Mouse (Mus musculus) stomach, embryonic 16.5 days (tissue): ENCODE measurements around the gene Slc30a3. TPM values are rescaled to one million over a fixed set of nuclear protein-coding genes. Genes with fewer than 3 reads are reported as not detected.
"Not testable (repeated sequence)": the region's sequence is repeated elsewhere in the genome, so short reads cannot be mapped to it uniquely, and the experiment has no call there.

Experiments used
- ATAC-seq: fragments of 200-750 bp; cut with Nextera tagmentation; 2 replicates; pipeline ENCODE4 v1.8.0; 2017; ENCODE audit warnings: moderate number of reproducible peaks, moderate TSS enrichment; ENCODE audit not compliant: insufficient read depth, low FRiP score
- H3K27ac ChIP-seq: fragments of 300-500 bp; sonication (generic); 2 replicates; pipeline ENCODE4 v1.5.1; 2014; ENCODE audit warnings: low read length
- H3K27me3 ChIP-seq: fragments of 300-500 bp; sonication (generic); 2 replicates; pipeline ENCODE4 v1.6.1; 2014; ENCODE audit warnings: low read length, control low read depth, mixed read lengths; ENCODE audit not compliant: control insufficient read depth, insufficient read depth
- H3K36me3 ChIP-seq: fragments of 300-500 bp; sonication (generic); 2 replicates; pipeline ENCODE4 v1.6.1; 2014; ENCODE audit warnings: low read length; ENCODE audit not compliant: control insufficient read depth, insufficient read depth
- H3K4me1 ChIP-seq: fragments of 300-500 bp; sonication (generic); 2 replicates; pipeline ENCODE4 v1.6.1; 2014; ENCODE audit warnings: low read length, control low read depth, mixed read lengths; ENCODE audit not compliant: control insufficient read depth, insufficient read depth
- H3K4me2 ChIP-seq: fragments of 300-500 bp; sonication (generic); 2 replicates; pipeline ENCODE4 v1.6.1; 2014; ENCODE audit warnings: low read depth, low read length, mixed read lengths
- H3K4me3 ChIP-seq: fragments of 300-500 bp; sonication (generic); replicated peaks from 2 replicates; pipeline ENCODE4 v1.5.1; 2014; ENCODE audit warnings: mild to moderate bottlenecking, low read length
- H3K9ac ChIP-seq: fragments of 300-500 bp; sonication (generic); 2 replicates; pipeline ENCODE4 v1.6.1; 2014; ENCODE audit warnings: low read length
- H3K9me3 ChIP-seq: fragments of 300-500 bp; sonication (generic); replicated peaks from 2 replicates; pipeline ENCODE4 v1.6.1; 2016; ENCODE audit warnings: low read length, control low read depth; ENCODE audit not compliant: control insufficient read depth
- WGBS: fragments of 180-500 bp; shearing (Covaris S2); extraction: QIAGEN DNeasy Blood & Tissue Kit; methylation state at CpG from one replicate; pipeline ENCODE4 v1.1.7; 2014; 5-methylcytosine and 5-hydroxymethylcytosine counted together
- polyA plus RNA-seq: library from polyadenylated mRNA; unstranded; fragments of >200 nt; fragmentation: Nextera tagmentation; extraction: Ambion mirVana; gene quantifications from 2 replicates; pipeline ENCODE4 v1.2.1, GENCODE M21; 2015

Slc30a3 gene
- polyA plus RNA-seq, 1 experiment from 2014 or later = 0.30 TPM

- Histone ChIP-seq H3K27me3 (no peaks in the 10 kb centered on the region), H3K9ac (no peak overlapping the region), H3K9me3 (no peaks in the 10 kb centered on the region), H3K4me1 (peaks cover 7% of the 10 kb centered on the region; the same call in 1 of the 2 replicates), H3K27ac (no peak overlapping the region), H3K36me3 (no peaks in the 10 kb centered on the region), H3K4me3 (no peak overlapping the region), H3K4me2 (no peak overlapping the region)
- WGBS = 88% methylated on average over 6 of the region's 6 CpGs
- ATAC-seq = no peak
These were observed 61.6 kb downstream of the Slc30a3 start for GRCm38 (mm10) chr5:31046416-31046815.

GRCm38 (mm10) chr5:31038171-31038845, 69.7 kb downstream of the Slc30a3 start:
- no peak overlapping the region for H3K4me3 ChIP-seq
- H3K27ac ChIP-seq = no peak overlapping the region
- no peak overlapping the region for H3K9ac ChIP-seq
- no peaks in the 10 kb centered on the region for H3K36me3 ChIP-seq
- no peaks in the 10 kb centered on the region for H3K27me3 ChIP-seq
- H3K9me3 ChIP-seq = no peaks in the 10 kb centered on the region
- no peak overlapping the region for H3K4me2 ChIP-seq
- no peaks in the 10 kb centered on the region for H3K4me1 ChIP-seq
- 84% methylated on average over 7 of the region's 7 CpGs for WGBS
- no peak for ATAC-seq

GRCm38 (mm10) chr5:31036556-31036955, 71.5 kb downstream of the Slc30a3 start:
- H3K9me3 ChIP-seq, H3K27ac ChIP-seq, H3K4me2 ChIP-seq, H3K4me1 ChIP-seq, H3K9ac ChIP-seq, ATAC-seq, H3K27me3 ChIP-seq, H3K36me3 ChIP-seq, H3K4me3 ChIP-seq: not testable (repeated sequence)
- 79% methylated on average over 11 of the region's 11 CpGs for whole genome bisulfite sequencing

Other genes starting within 250 kb of the Slc30a3 start
- gene Tmem214, start 240.2 kb downstream of the Slc30a3 start, polyA plus RNA-seq = 85.7 and 93.7 TPM in 2 replicates
- 16.7 and 18.4 TPM in 2 replicates for gene Agbl5, start 219.5 kb downstream of the Slc30a3 start, polyA plus RNA-seq
- 434 and 465 TPM in 2 replicates for gene Ost4, start 200.4 kb downstream of the Slc30a3 start, polyA plus RNA-seq
- 245 and 257 TPM in 2 replicates for gene Emilin1, start 194.8 kb downstream of the Slc30a3 start, polyA plus RNA-seq
- 28.8 and 31.8 TPM in 2 replicates for gene Khk, start 186.8 kb downstream of the Slc30a3 start, polyA plus RNA-seq
- gene Cgref1, start 162.6 kb downstream of the Slc30a3 start, polyA plus RNA-seq = 12.3 and 14.3 TPM in 2 replicates
- gene Preb, start 147.9 kb downstream of the Slc30a3 start, polyA plus RNA-seq = 131 and 154 TPM in 2 replicates
- gene Tcf23, start 139.6 kb downstream of the Slc30a3 start, polyA plus RNA-seq = 0.99 and 1.1 TPM in 2 replicates
- gene Atraid, start 59.9 kb downstream of the Slc30a3 start, polyA plus RNA-seq = 163 and 167 TPM in 2 replicates
- gene Slc5a6, start 59.3 kb downstream of the Slc30a3 start, polyA plus RNA-seq = 9.5 and 10.3 TPM in 2 replicates
- gene Cad, start 53.5 kb downstream of the Slc30a3 start, polyA plus RNA-seq = 26.0 and 26.8 TPM in 2 replicates
- not detected in 2 replicates for gene Dnajc5g, start 2.0 kb downstream of the Slc30a3 start, polyA plus RNA-seq
- 5.9 TPM in 1 of 2 replicates, not detected in the other for gene Trim54, start 8.5 kb upstream of the Slc30a3 start, polyA plus RNA-seq
- gene Ucn, start 30.6 kb upstream of the Slc30a3 start, polyA plus RNA-seq = not detected in 2 replicates
- gene Mpv17, start 46.0 kb upstream of the Slc30a3 start, polyA plus RNA-seq = 61.7 and 63.8 TPM in 2 replicates
- gene Gm29609, start 71.7 kb upstream of the Slc30a3 start, polyA plus RNA-seq = 1.2 and 2.0 TPM in 2 replicates
- gene Gtf3c2, start 71.9 kb upstream of the Slc30a3 start, polyA plus RNA-seq = 68.1 and 69.4 TPM in 2 replicates
- gene Snx17, start 85.0 kb upstream of the Slc30a3 start, polyA plus RNA-seq = 129 and 131 TPM in 2 replicates
- 66.5 and 66.7 TPM in 2 replicates for gene Eif2b4, start 85.2 kb upstream of the Slc30a3 start, polyA plus RNA-seq
- 4.1 and 5.2 TPM in 2 replicates for gene Zfp513, start 94.1 kb upstream of the Slc30a3 start, polyA plus RNA-seq
- gene Ppm1g, start 112.5 kb upstream of the Slc30a3 start, polyA plus RNA-seq = 107 and 108 TPM in 2 replicates
- 146 and 158 TPM in 2 replicates for gene Nrbp1, start 132.6 kb upstream of the Slc30a3 start, polyA plus RNA-seq
- 0.45 TPM in 1 of 2 replicates, not detected in the other for gene Gm9970, start 133.0 kb upstream of the Slc30a3 start, polyA plus RNA-seq
- gene Krtcap3, start 143.5 kb upstream of the Slc30a3 start, polyA plus RNA-seq = 64.2 and 76.1 TPM in 2 replicates
- 34.6 and 35.1 TPM in 2 replicates for gene Ift172, start 182.9 kb upstream of the Slc30a3 start, polyA plus RNA-seq
- 23.0 and 23.7 TPM in 2 replicates for gene Fndc4, start 187.8 kb upstream of the Slc30a3 start, polyA plus RNA-seq
- 0.89 and 1.3 TPM in 2 replicates for gene Gckr, start 189.2 kb upstream of the Slc30a3 start, polyA plus RNA-seq